Mouse (Mus musculus) olfactory bulb, adult 2 months (tissue): Measurements from ENCODE around the gene Tshz2.

Source experiments
- CTCF ChIP-seq: fragments of 200-500 bp; IDR thresholded peaks from 2 replicates; pipeline ENCODE4 v1.5.1; 2012; ENCODE audit warnings: low read depth, mild to moderate bottlenecking, low read length, moderate library complexity; ENCODE audit not compliant: insufficient read depth
- POLR2A ChIP-seq: fragments of 200-500 bp; IDR thresholded peaks from 2 replicates; pipeline ENCODE4 v1.6.1; 2012; ENCODE audit warnings: mild to moderate bottlenecking, low read depth, low read length, moderate library complexity; ENCODE audit not compliant: insufficient read depth

DNA sequence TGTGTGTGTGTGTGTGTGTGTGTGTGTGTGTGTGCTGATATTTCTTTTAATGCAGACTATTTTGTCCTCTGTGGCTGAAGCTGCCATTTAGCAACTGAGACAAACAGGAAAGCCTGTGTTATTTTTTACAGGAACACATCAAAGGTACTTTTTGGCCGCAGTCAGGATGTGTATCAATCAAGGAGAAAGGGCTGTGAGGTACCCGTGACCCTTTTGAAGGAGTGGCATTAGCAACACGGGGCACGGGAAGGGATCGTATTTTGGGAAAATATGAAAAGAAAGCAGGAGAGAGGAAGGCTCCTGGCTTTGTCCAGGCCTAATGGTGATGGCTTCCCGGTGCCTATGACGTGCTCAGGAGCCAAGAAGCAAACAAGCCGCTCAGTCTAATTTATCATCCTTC is 31.0 kb downstream of the Tshz2 start:
- TF ChIP-seq CTCF: no peak
- no peak for TF ChIP-seq POLR2A
